Mouse (Mus musculus) stomach, embryonic 16.5 days (tissue): ENCODE data around the gene Chil5. TPM values are rescaled to one million over a fixed set of nuclear protein-coding genes. Genes with fewer than 3 reads are reported as not detected.
"Not testable (repeated sequence)": the region's sequence is repeated elsewhere in the genome, so short reads cannot be mapped to it uniquely, and the experiment has no call there.

Experiments used
- ATAC-seq: fragments of 200-750 bp; cut with Nextera tagmentation; 2 replicates; pipeline ENCODE4 v1.8.0; 2017; ENCODE audit warnings: moderate number of reproducible peaks, moderate TSS enrichment; ENCODE audit not compliant: insufficient read depth, low FRiP score
- H3K27ac ChIP-seq: fragments of 300-500 bp; sonication (generic); 2 replicates; pipeline ENCODE4 v1.5.1; 2014; ENCODE audit warnings: low read length
- H3K27me3 ChIP-seq: fragments of 300-500 bp; sonication (generic); 2 replicates; pipeline ENCODE4 v1.6.1; 2014; ENCODE audit warnings: low read length, control low read depth, mixed read lengths; ENCODE audit not compliant: control insufficient read depth, insufficient read depth
- H3K36me3 ChIP-seq: fragments of 300-500 bp; sonication (generic); 2 replicates; pipeline ENCODE4 v1.6.1; 2014; ENCODE audit warnings: low read length; ENCODE audit not compliant: control insufficient read depth, insufficient read depth
- H3K4me1 ChIP-seq: fragments of 300-500 bp; sonication (generic); 2 replicates; pipeline ENCODE4 v1.6.1; 2014; ENCODE audit warnings: low read length, control low read depth, mixed read lengths; ENCODE audit not compliant: control insufficient read depth, insufficient read depth
- H3K4me2 ChIP-seq: fragments of 300-500 bp; sonication (generic); 2 replicates; pipeline ENCODE4 v1.6.1; 2014; ENCODE audit warnings: low read depth, low read length, mixed read lengths
- H3K4me3 ChIP-seq: fragments of 300-500 bp; sonication (generic); replicated peaks from 2 replicates; pipeline ENCODE4 v1.5.1; 2014; ENCODE audit warnings: mild to moderate bottlenecking, low read length
- H3K9ac ChIP-seq: fragments of 300-500 bp; sonication (generic); 2 replicates; pipeline ENCODE4 v1.6.1; 2014; ENCODE audit warnings: low read length
- H3K9me3 ChIP-seq: fragments of 300-500 bp; sonication (generic); replicated peaks from 2 replicates; pipeline ENCODE4 v1.6.1; 2016; ENCODE audit warnings: low read length, control low read depth; ENCODE audit not compliant: control insufficient read depth
- WGBS: fragments of 180-500 bp; shearing (Covaris S2); extraction: QIAGEN DNeasy Blood & Tissue Kit; methylation state at CpG from one replicate; pipeline ENCODE4 v1.1.7; 2014; 5-methylcytosine and 5-hydroxymethylcytosine counted together
- polyA plus RNA-seq: library from polyadenylated mRNA; unstranded; fragments of >200 nt; fragmentation: Nextera tagmentation; extraction: Ambion mirVana; gene quantifications from 2 replicates; pipeline ENCODE4 v1.2.1, GENCODE M21; 2015

Chil5 gene
- not detected in 2 replicates for polyA plus RNA-seq

DNA sequence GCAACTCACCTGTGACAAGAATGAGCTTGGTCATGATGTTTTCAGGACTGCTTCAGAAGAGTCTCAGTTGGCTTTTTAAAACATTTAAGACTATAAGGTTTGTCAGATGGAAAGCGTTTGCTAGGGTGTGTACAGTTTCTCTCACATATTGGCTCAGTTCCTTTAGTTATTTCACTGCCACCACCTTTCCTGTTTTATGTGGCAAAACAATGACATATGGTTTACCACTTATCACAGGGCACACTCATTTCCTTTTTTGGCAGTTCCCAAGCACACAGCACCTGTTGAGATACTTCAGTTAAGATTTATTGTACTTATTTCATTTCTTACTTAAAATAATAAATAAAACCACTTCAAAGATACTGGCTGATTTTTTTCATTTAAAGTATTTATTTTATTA is at the start of gene Chil5:
Gene Chil5, minus strand, starts transcription at position 34 of the 400 bp plus-strand sequence.
- H3K4me1 ChIP-seq: no peaks in the 10 kb centered on the region
- H3K27me3 ChIP-seq: no peaks in the 10 kb centered on the region
- WGBS: 78% methylated on average over 1 of the region's 1 CpGs
- H3K36me3 ChIP-seq: no peaks in the 10 kb centered on the region
- no peak within 1 kb of the TSS for H3K27ac ChIP-seq
- no peak within 1 kb of the TSS for H3K9ac ChIP-seq
- H3K9me3 ChIP-seq: no peaks in the 10 kb centered on the region
- H3K4me3 ChIP-seq: no peak within 1 kb of the TSS
- no peak for ATAC-seq
- no peak within 1 kb of the TSS for H3K4me2 ChIP-seq

DNA sequence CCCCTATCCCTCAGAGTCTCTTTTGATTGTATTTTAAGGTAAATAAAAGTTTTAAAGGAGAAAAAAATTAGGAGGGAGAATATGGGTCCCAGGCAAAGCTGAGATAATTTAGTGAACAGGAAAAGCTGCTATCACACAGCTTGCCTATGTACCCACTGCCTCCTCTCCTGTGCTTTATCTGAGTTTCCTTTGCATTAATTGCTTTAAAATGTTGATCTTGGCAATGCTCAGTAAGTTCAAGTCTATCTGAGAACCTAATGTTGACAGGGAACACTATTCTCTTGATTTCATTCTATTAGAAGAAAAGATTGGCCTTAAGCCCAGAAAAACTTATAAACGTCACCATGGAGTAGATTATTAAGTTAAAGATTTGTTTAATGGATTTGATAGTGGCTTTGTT is 42.2 kb upstream of the Chil5 start:
- H3K4me1 ChIP-seq: no peaks in the 10 kb centered on the region
- H3K27ac ChIP-seq: no peak overlapping the region
- H3K4me3 ChIP-seq: no peak overlapping the region
- H3K4me2 ChIP-seq: no peak overlapping the region
- ATAC-seq: peak; percentile 76; the same call in 1 of the 2 replicates
- no peak overlapping the region for H3K9ac ChIP-seq
- H3K9me3 ChIP-seq: no peaks in the 10 kb centered on the region
- H3K27me3 ChIP-seq: no peaks in the 10 kb centered on the region
- 39% methylated on average over 1 of the region's 1 CpGs for WGBS
- H3K36me3 ChIP-seq: no peaks in the 10 kb centered on the region

DNA sequence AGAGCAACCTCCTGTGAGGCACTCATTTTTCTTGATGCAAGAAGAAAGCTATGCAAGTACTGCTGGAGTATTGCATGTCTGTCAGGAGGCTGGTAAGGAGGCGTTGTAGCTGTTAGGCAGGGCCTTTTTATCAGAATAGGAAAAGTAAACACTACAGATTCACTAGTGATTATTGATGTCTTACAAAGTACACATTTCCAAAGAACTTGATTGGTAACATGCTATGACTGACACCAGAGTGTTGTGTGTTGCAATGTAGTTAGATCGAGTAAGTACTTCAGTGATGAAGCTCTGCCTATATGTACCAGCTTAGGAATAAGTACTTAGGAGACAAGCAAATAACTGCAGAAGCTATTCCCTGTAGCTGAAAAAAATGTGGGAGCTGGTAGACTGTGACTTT is 38.4 kb upstream of the Chil5 start:
- Histone ChIP-seq H3K4me1 (no peaks in the 10 kb centered on the region), H3K27ac (no peak overlapping the region), H3K9me3 (no peaks in the 10 kb centered on the region), H3K4me2 (no peak overlapping the region), H3K27me3 (no peaks in the 10 kb centered on the region), H3K36me3 (no peaks in the 10 kb centered on the region), H3K9ac (no peak overlapping the region), H3K4me3 (no peak overlapping the region)
- WGBS: 47% methylated on average over 2 of the region's 2 CpGs
- ATAC-seq: no peak

DNA sequence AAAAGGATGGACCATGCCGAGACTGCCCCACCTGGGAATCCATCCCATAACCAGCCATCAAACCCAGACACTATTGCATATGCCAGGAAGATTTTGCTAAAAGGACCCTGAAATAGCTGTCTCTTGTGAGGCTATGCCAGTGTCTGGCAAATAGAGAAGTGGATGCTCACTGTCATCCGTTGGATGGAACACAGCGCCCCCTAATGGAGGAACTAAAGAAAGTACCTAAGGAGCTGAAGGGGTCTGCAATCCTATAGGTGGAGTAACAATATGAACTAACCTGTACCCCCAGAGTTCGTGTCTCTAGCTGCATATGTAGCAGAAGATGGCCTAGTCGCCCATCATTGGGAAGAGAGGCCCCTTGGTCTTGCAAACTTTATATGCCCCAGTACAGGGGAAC is 35.1 kb upstream of the Chil5 start:
- not testable (repeated sequence) for H3K36me3 ChIP-seq, H3K4me2 ChIP-seq, H3K9ac ChIP-seq, H3K27ac ChIP-seq, H3K9me3 ChIP-seq, H3K4me1 ChIP-seq, ATAC-seq, H3K4me3 ChIP-seq, H3K27me3 ChIP-seq
- WGBS: 38% methylated on average over 5 of the region's 5 CpGs

DNA sequence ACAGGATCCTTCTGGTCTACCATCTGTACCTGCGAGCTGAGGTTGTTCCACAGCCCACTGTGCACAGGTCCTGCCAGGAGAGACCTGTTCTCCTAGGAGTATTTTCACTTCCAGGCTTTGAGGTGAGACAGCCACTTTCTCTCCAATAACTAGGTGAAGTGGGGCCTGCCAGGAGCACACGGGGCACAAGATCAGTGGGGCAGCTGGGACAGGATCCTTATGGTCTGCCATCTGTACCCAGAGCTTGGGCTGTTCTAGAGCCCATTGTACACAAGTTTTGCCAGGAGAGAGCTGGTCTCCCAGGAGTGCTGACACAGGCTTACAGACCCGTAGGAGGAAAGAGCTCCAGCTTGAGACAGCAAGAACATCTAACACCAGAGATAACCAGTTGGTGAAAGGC is 25.4 kb upstream of the Chil5 start:
- no peaks in the 10 kb centered on the region for H3K9me3 ChIP-seq
- H3K4me1 ChIP-seq: no peaks in the 10 kb centered on the region
- WGBS: 78% methylated on average over 3 of the region's 3 CpGs
- H3K4me2 ChIP-seq: no peak overlapping the region
- H3K36me3 ChIP-seq: no peaks in the 10 kb centered on the region
- H3K27ac ChIP-seq: no peak overlapping the region
- no peak for ATAC-seq
- H3K27me3 ChIP-seq: no peaks in the 10 kb centered on the region
- no peak overlapping the region for H3K4me3 ChIP-seq
- no peak overlapping the region for H3K9ac ChIP-seq

DNA sequence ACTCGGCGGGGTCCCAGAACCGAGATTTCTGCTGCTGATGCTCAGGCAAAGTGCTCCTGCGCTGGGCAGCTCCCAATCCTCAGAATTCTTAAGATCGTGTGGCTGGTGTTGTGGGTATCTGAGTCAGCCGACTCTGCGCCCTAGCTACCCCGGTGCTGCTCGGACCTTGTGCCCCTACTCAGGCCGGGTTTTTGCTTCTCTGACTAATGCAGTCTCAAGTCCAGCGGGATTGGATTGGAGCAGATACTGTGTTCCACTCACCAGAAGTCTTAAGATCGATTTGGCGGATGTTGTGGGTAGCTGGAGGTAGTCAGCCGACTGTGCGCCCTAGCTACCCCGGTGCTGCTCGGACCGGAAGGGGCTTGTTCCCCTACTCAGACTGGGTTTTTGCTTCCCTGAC is 19.3 kb upstream of the Chil5 start:
- Histone ChIP-seq H3K4me1 (no peaks in the 10 kb centered on the region), H3K4me3 (no peak overlapping the region), H3K9ac (no peak overlapping the region), H3K9me3 (no peaks in the 10 kb centered on the region), H3K36me3 (no peaks in the 10 kb centered on the region), H3K27me3 (no peaks in the 10 kb centered on the region), H3K4me2 (no peak overlapping the region), H3K27ac (no peak overlapping the region)
- WGBS: 61% methylated on average over 18 of the region's 18 CpGs
- no peak for ATAC-seq

DNA sequence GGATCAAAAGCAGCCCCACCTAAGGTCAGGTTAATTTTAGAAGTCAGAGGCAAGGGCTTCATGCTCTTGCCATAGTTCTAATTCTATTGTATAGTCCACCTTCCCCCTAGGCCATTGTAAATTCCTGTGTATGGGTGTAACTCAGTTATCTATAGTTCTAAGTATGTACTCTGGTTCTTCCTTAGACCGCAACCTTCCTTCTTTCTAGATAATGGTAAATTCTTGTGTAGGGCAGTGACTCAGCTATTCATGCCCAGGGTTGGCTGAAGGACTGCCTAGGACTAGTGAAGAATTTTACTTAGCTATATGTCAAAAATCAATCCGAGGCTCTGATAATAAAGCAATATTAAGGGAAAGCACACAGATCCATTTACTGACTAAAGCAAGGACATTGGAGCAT is 7.7 kb upstream of the Chil5 start:
- no peak for ATAC-seq
- Histone ChIP-seq H3K4me1 (no peaks in the 10 kb centered on the region), H3K9ac (no peak overlapping the region), H3K36me3 (no peaks in the 10 kb centered on the region), H3K27ac (no peak overlapping the region), H3K4me2 (no peak overlapping the region), H3K27me3 (no peaks in the 10 kb centered on the region), H3K4me3 (no peak overlapping the region), H3K9me3 (no peaks in the 10 kb centered on the region)
- 76% methylated on average over 2 of the region's 2 CpGs for WGBS

DNA sequence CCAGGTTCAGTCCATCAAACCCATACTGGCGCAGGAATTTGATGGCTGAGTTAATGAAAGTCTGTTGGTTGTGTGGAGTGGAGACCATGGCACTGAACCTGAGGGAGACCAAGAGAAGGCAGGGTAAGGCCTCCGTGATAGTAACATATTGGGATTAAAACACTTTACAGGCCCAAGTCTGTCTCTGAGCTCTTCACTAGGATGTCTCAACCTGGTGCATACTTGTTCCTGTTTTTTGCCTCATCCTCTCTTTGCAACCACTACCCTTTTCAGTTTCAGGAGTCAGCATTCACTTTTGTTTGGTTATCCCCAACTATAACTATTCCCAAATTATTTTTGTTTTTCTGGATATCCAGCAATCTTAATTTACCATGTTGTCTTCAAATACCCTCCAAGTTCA is 8.5 kb downstream of the Chil5 start:
- H3K36me3 ChIP-seq: no peaks in the 10 kb centered on the region
- H3K27ac ChIP-seq: no peak overlapping the region
- no peaks in the 10 kb centered on the region for H3K9me3 ChIP-seq
- H3K4me1 ChIP-seq: no peaks in the 10 kb centered on the region
- no peak overlapping the region for H3K4me2 ChIP-seq
- no peak for ATAC-seq
- no peaks in the 10 kb centered on the region for H3K27me3 ChIP-seq
- 81% methylated on average over 2 of the region's 2 CpGs for WGBS
- H3K4me3 ChIP-seq: no peak overlapping the region
- no peak overlapping the region for H3K9ac ChIP-seq

DNA sequence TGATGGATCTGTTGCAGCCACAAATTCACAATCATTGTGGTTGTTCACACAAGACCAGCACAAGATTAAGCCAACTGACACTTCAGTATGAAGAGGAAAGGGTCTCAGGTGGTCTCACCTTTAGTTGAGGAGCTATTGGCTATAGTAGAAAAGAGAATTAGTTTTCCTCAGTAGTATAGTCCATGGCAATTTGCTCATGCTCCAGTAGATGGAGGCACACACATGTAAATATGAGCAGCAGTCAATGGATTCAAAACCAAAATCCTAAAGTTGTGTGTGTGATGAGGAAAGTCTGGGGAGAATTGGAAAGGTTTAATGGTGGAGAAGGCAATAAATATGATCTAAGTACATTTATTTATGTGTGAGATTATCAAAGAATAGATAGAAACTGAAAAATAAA is 10.8 kb downstream of the Chil5 start:
- Histone ChIP-seq H3K4me1 (no peaks in the 10 kb centered on the region), H3K4me3 (no peak overlapping the region), H3K36me3 (no peaks in the 10 kb centered on the region), H3K9ac (no peak overlapping the region), H3K27me3 (no peaks in the 10 kb centered on the region), H3K4me2 (no peak overlapping the region), H3K27ac (no peak overlapping the region), H3K9me3 (no peaks in the 10 kb centered on the region)
- ATAC-seq: no peak

DNA sequence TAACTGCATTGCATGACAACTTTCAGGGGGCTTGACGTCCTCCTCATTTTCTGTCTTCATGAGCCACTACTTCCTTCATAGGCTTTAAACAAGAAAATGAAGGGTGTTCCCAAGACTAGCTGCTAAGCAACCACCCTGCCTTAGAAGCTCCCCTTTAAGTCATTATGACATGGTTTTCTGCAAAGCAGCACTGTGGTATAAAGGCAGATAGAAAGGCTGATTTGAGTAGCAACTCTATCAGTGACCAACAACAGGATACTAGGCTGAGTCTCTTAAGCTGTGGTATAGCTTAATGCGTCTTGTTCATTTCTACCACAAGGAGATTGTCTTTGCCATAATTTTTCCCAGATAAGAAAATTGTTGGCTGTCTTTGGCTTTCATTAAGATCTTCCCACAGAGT is 18.1 kb downstream of the Chil5 start, which contains the start of gene Pifo:
Gene Pifo, minus strand, starts transcription at position 101 of the 400 bp plus-strand sequence.
- H3K36me3 ChIP-seq: no peaks in the 10 kb centered on the region
- H3K4me1 ChIP-seq: no peaks in the 10 kb centered on the region
- H3K9me3 ChIP-seq: no peaks in the 10 kb centered on the region
- no peak for ATAC-seq
- no peaks in the 10 kb centered on the region for H3K27me3 ChIP-seq
- H3K27ac ChIP-seq: no peak within 1 kb of the TSS
- WGBS: 81% methylated on average over 2 of the region's 2 CpGs
- H3K9ac ChIP-seq: no peak within 1 kb of the TSS
- H3K4me3 ChIP-seq: no peak within 1 kb of the TSS
- H3K4me2 ChIP-seq: no peak within 1 kb of the TSS
